Mouse (Mus musculus) lung, embryonic 16.5 days (tissue): Measurements from ENCODE around the gene Schip1. TPM values are rescaled to one million over a fixed set of nuclear protein-coding genes. Genes with fewer than 3 reads are reported as not detected.
A peak's percentile ranks its signal among the peaks of the same experiment; 100 is the strongest.

ENCODE experiments used
- ATAC-seq: fragments of 200-750 bp; cut with Nextera tagmentation; 2 replicates; pipeline ENCODE4 v1.8.0; 2017; ENCODE audit warnings: low read depth, mild to moderate bottlenecking, moderate library complexity
- H3K27ac ChIP-seq: fragments of 300-500 bp; sonication (generic); 2 replicates; pipeline ENCODE4 v1.5.1; 2014; ENCODE audit warnings: mild to moderate bottlenecking, control low read depth, low read length
- H3K27me3 ChIP-seq: fragments of 300-500 bp; sonication (generic); 2 replicates; pipeline ENCODE4 v1.6.1; 2014; ENCODE audit warnings: low read depth, low read length, mixed read lengths; ENCODE audit not compliant: control insufficient read depth, insufficient read depth
- H3K36me3 ChIP-seq: fragments of 300-500 bp; sonication (generic); 2 replicates; pipeline ENCODE4 v1.6.1; 2014; ENCODE audit warnings: low read length; ENCODE audit not compliant: control insufficient read depth, insufficient read depth
- H3K4me1 ChIP-seq: fragments of 300-500 bp; sonication (generic); replicated peaks from 2 replicates; pipeline ENCODE4 v1.6.1; 2014; ENCODE audit warnings: low read length, mixed read lengths; ENCODE audit not compliant: control insufficient read depth, insufficient read depth
- H3K4me2 ChIP-seq: fragments of 300-500 bp; sonication (generic); 2 replicates; pipeline ENCODE4 v1.6.1; 2014; ENCODE audit warnings: low read depth, low read length, control low read depth
- H3K4me3 ChIP-seq: fragments of 300-500 bp; sonication (generic); 2 replicates; pipeline ENCODE4 v1.5.1; 2014; ENCODE audit warnings: mild to moderate bottlenecking, low read length, control low read depth
- H3K9ac ChIP-seq: fragments of 300-500 bp; sonication (generic); 2 replicates; pipeline ENCODE4 v1.6.1; 2014; ENCODE audit warnings: low read length, control low read depth
- H3K9me3 ChIP-seq: fragments of 300-500 bp; sonication (generic); 2 replicates; pipeline ENCODE4 v1.6.1; 2016; ENCODE audit warnings: low read length; ENCODE audit not compliant: control insufficient read depth
- WGBS: fragments of 180-500 bp; shearing (Covaris S2); extraction: QIAGEN DNeasy Blood & Tissue Kit; methylation state at CpG from one replicate; pipeline ENCODE4 v1.1.7; 2014; 5-methylcytosine and 5-hydroxymethylcytosine counted together
- polyA plus RNA-seq: library from polyadenylated mRNA; unstranded; fragments of >200 nt; fragmentation: Nextera tagmentation; extraction: Ambion mirVana; gene quantifications from 2 replicates; pipeline ENCODE4 v1.2.1, GENCODE M21; 2015

Schip1 gene
- polyA plus RNA-seq, 1 experiment from 2014 or later, result 31.2 TPM

DNA sequence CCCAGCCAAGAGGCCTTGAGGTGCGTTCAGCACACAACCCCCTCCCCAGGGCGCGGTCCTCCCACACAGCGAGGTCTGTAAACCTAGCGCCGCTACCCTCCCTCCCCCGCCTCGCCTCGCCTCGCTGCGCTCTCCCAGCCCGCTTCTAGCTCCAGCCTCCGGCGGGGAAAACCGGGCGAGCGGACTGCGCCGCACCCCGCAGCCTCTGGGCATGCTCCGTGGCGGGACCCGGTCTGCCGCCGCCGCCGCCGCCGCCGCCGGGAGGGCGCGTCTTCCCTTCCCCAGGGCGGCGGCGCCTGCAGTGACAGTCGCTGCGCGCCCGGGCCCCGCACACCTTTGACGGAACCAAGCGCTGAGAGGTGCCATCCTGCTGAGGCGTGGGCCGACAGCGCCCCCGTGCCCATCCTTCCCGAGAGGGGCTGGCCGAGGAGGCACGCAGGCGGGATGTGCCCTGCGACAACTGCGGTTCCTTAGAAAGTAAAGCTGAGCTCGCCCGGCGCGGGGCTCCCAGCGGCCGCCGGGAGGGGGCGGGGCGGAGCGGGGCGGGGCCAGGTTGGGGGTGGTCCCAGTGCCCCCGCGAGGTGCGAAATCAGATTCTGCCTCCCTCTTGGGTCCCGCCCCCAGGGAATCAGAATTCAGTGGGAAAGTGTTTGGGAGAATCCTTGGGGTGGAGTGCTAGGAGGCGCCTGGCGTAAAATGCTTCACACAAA is 429.1 kb downstream of the Schip1 start:
- Histone ChIP-seq H3K4me2 (peak overlapping the region; percentile 95), H3K4me3 (peak overlapping the region; percentile 88), H3K27ac (peak overlapping the region; percentile 99), H3K27me3 (no peaks in the 10 kb centered on the region), H3K9me3 (no peaks in the 10 kb centered on the region), H3K4me1 (peaks cover 33% of the 10 kb centered on the region; the same call in 1 of the 2 replicates), H3K36me3 (no peaks in the 10 kb centered on the region; the same call in 1 of the 2 replicates), H3K9ac (peak overlapping the region; percentile 94)
- under 1% methylated on average over 45 of the region's 70 CpGs for WGBS
- peak; percentile 87 for ATAC-seq

DNA sequence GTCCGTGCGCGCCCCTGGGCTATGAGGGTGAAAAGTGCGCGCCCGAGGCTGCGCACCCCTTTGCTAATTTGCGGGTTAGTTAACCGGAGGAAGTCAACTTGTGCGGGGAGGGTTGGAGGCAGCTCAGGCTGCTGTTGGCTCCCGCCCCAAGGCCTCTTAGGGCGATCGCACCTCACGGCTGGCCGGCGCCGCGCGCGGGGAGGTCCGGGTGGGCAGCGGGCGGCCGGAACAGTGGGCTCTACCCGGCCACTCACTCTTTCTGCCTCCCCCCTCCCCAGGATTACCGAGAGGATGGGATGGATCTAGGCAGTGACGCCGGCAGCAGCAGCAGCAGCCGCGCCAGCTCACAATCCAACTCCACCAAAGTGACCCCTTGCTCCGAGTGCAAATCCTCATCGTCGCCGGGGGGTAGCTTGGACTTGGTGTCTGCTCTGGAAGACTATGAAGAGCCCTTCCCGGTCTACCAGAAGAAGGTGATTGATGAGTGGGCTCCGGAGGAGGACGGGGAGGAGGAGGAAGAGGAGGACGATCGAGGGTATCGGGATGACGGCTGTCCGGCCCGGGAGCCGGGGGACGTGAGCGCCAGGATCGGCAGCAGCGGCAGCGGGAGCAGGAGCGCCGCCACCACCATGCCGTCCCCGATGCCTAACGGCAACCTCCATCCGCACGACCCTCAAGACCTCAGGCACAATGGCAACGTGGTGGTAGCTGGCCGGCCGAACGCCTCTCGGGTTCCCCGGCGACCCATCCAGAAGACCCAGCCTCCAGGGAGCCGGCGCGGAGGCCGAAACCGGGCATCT is 429.9 kb downstream of the Schip1 start:
- Histone ChIP-seq H3K27ac (peak overlapping the region; percentile 99), H3K4me1 (peaks cover 33% of the 10 kb centered on the region; the same call in 1 of the 2 replicates), H3K27me3 (no peaks in the 10 kb centered on the region), H3K9ac (peak overlapping the region; percentile 94), H3K36me3 (no peaks in the 10 kb centered on the region; the same call in 1 of the 2 replicates), H3K4me3 (peak overlapping the region; percentile 88), H3K9me3 (no peaks in the 10 kb centered on the region), H3K4me2 (peak overlapping the region; percentile 95)
- WGBS, result under 1% methylated on average over 68 of the region's 68 CpGs
- ATAC-seq, result peak; percentile 35

GRCm38 (mm10) chr3:68495096-68495735 is 430.6 kb downstream of the Schip1 start:
- peaks cover 33% of the 10 kb centered on the region; the same call in 1 of the 2 replicates for H3K4me1 ChIP-seq
- H3K27ac ChIP-seq, result peak overlapping the region; percentile 99
- H3K4me3 ChIP-seq, result peak overlapping the region; percentile 88
- 0% methylated on average over 38 of the region's 38 CpGs for WGBS
- peak overlapping the region; percentile 95 for H3K4me2 ChIP-seq
- H3K9me3 ChIP-seq, result no peaks in the 10 kb centered on the region
- no peaks in the 10 kb centered on the region; the same call in 1 of the 2 replicates for H3K36me3 ChIP-seq
- peak overlapping the region; percentile 94 for H3K9ac ChIP-seq
- peak; percentile 18 for ATAC-seq
- no peaks in the 10 kb centered on the region for H3K27me3 ChIP-seq

GRCm38 (mm10) chr3:68495736-68496242 is 431.2 kb downstream of the Schip1 start:
- H3K4me2 ChIP-seq, result peak overlapping the region; percentile 95
- H3K4me1 ChIP-seq, result peaks cover 34% of the 10 kb centered on the region; the same call in 1 of the 2 replicates
- H3K36me3 ChIP-seq, result no peaks in the 10 kb centered on the region; the same call in 1 of the 2 replicates
- peak overlapping the region; percentile 99 for H3K27ac ChIP-seq
- no peaks in the 10 kb centered on the region for H3K9me3 ChIP-seq
- H3K9ac ChIP-seq, result peak overlapping the region; percentile 94
- peak overlapping the region; percentile 88 for H3K4me3 ChIP-seq
- H3K27me3 ChIP-seq, result no peaks in the 10 kb centered on the region
- no peak for ATAC-seq
- 2% methylated on average over 9 of the region's 9 CpGs for WGBS

DNA sequence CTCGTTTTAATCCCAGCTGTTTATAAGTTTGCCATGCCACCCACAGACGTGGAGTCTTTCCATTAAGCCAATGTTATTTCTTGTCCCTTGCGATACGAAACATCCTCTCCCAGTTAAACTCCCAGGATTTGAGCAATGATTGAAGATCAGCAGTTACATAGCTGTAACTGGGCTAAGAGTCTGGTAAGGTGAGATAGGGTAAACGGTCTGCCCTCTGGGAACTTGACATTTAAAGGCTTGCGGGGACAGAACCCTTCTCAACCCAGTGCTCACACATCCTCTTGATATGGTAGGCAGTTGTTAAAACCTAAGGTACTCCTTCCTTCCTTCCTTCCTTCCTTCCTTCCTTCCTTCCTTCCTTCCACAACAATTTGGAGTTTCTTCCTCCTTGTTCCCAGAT is 431.9 kb downstream of the Schip1 start:
- H3K27me3 ChIP-seq, result no peaks in the 10 kb centered on the region
- WGBS, result 45% methylated on average over 6 of the region's 6 CpGs
- no peaks in the 10 kb centered on the region for H3K9me3 ChIP-seq
- H3K27ac ChIP-seq, result no peak overlapping the region
- H3K4me1 ChIP-seq, result peaks cover 32% of the 10 kb centered on the region; the same call in 1 of the 2 replicates
- peak overlapping the region; percentile 43; the same call in 1 of the 2 replicates for H3K9ac ChIP-seq
- H3K4me2 ChIP-seq, result peak overlapping the region; percentile 95
- peak overlapping the region; percentile 88 for H3K4me3 ChIP-seq
- no peaks in the 10 kb centered on the region; the same call in 1 of the 2 replicates for H3K36me3 ChIP-seq
- ATAC-seq, result no peak

GRCm38 (mm10) chr3:68499532-68500152 is 435.0 kb downstream of the Schip1 start:
- no peak overlapping the region for H3K4me2 ChIP-seq
- no peaks in the 10 kb centered on the region; the same call in 1 of the 2 replicates for H3K36me3 ChIP-seq
- H3K27me3 ChIP-seq, result no peaks in the 10 kb centered on the region
- H3K4me1 ChIP-seq, result peaks cover 20% of the 10 kb centered on the region; the same call in 1 of the 2 replicates
- WGBS, result 75% methylated on average over 6 of the region's 6 CpGs
- H3K9ac ChIP-seq, result no peak overlapping the region
- H3K4me3 ChIP-seq, result no peak overlapping the region
- ATAC-seq, result no peak
- H3K27ac ChIP-seq, result no peak overlapping the region
- no peaks in the 10 kb centered on the region for H3K9me3 ChIP-seq

- no peaks in the 10 kb centered on the region for H3K27me3 ChIP-seq
- no peak overlapping the region for H3K27ac ChIP-seq
- 66% methylated on average over 3 of the region's 3 CpGs for WGBS
- no peaks in the 10 kb centered on the region for H3K36me3 ChIP-seq
- no peak overlapping the region for H3K4me2 ChIP-seq
- no peak overlapping the region for H3K4me3 ChIP-seq
- H3K4me1 ChIP-seq, result peaks cover 24% of the 10 kb centered on the region
- H3K9ac ChIP-seq, result no peak overlapping the region
- ATAC-seq, result no peak
- no peaks in the 10 kb centered on the region for H3K9me3 ChIP-seq
These were observed 440.2 kb downstream of the Schip1 start for GRCm38 (mm10) chr3:68504838-68505237.

- Histone ChIP-seq H3K4me3 (no peak overlapping the region), H3K4me2 (no peak overlapping the region; the same call in 1 of the 2 replicates), H3K27me3 (no peaks in the 10 kb centered on the region), H3K4me1 (peaks cover 21% of the 10 kb centered on the region), H3K9me3 (no peaks in the 10 kb centered on the region), H3K27ac (peak overlapping the region; percentile 4), H3K9ac (no peak overlapping the region), H3K36me3 (no peaks in the 10 kb centered on the region)
- peak; percentile 47; the same call in 1 of the 2 replicates for ATAC-seq
- WGBS, result 32% methylated on average over 7 of the region's 7 CpGs
These were observed 442.2 kb downstream of the Schip1 start for GRCm38 (mm10) chr3:68506769-68507318.
